Mouse (Mus musculus): ENCODE measurements around the gene Fam57a.
"Not testable (repeated sequence)": the region's sequence is repeated elsewhere in the genome, so short reads cannot be mapped to it uniquely, and the experiment has no call there.

Gene Fam57a

DNA sequence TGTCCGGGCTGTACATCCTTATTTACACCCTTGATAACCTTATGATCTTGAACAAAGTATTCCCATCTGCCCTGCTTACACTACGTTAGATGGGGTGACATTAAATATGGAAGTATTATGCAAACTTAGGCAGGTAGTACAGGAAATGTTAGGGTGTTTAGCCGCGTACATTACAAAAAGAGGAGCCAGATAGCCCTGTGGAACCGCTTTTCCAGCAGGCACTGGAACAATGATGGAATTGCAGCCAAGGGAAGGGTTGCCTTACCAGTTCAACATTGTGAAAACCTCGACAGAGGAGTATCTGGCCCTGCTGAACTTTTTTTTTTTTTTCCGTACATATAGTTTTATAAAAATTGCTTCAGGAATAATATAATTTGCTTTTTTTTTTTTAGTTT is 672 bp downstream of the Fam57a start:
- no peak for DNase-seq (ENCODE audit: low read depth, low spot score)

DNA sequence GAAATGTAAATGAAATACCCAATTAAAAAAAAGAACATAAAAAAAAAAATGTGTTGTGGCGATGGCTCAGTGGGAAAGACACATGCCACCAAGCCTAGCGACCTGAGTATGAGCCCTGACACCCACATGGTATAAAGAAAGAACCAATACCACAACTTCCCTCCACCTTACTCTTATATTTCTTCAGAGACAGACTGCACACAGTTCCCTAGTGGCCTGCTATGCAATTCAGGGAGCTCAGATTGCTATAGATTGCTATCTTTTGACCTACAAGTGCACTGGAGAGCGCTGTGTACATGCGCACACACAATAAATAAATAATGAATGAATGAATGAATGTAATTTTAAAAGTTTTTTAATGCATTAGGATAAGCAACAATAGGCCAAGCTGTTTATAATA is 4.3 kb downstream of the Fam57a start:
- DNase-seq (ENCODE audit: low read depth, low spot score), result no peak

DNA sequence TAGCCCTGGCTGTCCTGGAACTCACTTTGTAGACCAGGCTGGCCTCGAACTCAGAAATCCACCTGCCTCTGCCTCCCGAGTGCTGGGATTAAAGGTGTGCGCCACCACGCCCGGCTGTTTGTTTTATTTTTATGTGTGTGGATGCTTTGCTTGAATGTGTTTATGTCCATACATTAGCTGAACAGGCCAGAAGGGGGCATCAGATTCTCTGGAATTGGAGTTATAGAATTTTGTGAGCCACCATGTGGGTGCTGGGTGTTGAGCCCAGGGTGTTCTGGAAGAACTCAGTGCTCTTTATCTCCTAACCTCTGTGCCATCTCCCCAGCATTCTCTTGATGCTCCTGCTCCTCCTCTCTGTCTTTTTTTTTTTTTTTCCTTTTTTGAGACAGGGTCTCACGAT is 7.4 kb downstream of the Fam57a start:
- DNase-seq (ENCODE audit: low read depth, low spot score), result peak; percentile 42

DNA sequence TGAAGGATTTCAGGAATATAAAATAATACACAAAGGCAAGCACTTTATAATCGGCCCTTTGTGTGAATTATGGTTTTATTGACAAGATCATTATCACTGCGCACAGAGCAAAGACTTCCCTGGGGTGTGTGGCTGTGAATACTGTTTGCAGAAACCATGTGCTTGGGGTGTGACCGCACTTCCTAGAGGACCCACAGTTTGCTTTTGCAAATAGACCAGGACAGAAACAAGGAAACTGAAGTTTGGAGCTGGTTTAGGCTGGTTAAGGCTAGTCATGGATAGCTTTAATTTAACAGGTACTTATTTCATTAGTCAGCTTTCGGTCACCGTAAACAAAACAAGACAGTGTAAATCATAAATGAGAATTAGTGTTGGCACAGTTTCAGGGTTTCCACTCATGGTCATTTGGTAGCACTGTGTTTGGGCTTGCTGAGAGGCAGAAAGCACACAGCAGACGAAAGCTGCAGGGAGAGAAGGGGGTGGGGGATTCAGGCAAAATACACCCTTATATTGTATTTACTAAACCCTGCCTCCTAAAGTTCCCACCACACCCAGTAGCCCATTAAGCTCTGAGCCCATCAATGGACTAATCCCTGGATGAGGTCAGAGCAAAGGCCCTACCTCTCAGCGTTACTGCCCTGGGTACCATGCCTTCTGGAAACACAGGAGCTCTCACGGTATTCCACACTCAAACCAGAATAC is 17.0 kb downstream of the Fam57a start:
- DNase-seq (ENCODE audit: low read depth, low spot score), result peak; percentile 21

DNA sequence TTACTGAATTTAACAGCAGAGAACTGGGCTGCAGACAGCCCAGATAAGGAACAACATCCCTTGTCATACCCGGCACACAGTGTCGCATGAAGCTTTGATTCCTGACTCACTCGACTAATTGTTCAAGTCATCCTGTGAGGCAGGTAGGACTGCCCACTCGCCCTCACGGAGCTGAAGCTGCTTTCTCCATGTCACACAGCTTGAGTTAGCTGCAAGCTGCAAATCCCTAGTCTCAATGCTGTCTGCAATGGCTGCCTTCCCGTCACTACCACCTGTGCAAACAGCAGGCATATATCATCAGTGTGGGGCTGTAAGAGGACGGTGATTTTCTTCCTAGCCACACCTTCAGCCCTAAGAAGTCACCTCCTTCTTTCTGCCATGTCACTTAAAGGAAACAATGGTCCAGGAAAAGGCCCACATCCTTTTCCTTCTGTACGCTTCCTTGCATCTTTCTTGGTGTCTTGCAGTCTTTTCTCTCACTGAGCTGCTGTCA is 17.6 kb downstream of the Fam57a start:
- DNase-seq (ENCODE audit: low read depth, low spot score), result no peak

DNA sequence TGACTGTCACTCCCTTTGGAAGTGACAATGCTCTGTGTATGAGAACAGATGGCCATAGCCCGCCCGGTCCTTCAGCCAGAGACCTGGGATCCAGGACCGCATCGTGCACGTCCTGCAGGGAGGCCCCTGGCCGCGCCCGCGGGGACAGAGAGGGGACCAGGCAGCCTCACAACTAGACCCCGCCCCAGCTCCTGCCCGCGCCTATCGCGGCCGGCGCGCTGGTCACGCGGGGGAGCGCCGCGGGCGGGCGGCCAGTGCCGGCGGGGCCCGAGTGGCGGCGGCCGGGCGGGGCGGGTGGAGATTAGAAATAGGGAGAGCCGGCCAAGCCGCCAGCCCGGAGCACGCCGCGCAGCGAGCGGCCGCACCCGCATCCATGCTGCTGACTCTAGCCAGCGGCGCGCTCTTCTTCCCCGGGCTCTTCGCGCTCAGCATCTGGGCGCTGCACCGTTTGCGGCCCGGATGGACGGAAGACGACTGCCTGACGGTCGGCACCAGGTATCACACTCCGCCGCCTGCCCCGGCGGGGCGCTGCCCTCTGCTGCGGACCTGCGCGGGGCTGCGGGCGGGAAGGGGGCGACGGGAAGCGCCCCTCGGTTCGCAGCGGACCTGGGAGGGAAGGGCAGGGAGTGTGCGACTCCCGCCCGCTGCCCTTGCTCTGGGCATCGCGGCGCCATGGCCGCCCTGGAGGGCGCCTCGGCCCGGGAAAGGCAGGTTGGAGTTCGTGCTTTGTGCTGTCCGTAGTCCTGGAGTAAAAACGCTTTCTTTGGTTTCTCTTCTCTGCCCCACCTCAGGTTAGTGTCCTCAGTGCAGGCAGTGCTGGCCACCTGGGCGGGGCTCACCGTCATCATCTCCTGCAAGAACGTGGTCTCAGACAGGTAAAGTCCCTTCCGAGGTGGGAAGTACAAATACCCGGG is 22.5 kb downstream of the Fam57a start:
- peak; percentile 63 for DNase-seq (ENCODE audit: low read depth, low spot score)

DNA sequence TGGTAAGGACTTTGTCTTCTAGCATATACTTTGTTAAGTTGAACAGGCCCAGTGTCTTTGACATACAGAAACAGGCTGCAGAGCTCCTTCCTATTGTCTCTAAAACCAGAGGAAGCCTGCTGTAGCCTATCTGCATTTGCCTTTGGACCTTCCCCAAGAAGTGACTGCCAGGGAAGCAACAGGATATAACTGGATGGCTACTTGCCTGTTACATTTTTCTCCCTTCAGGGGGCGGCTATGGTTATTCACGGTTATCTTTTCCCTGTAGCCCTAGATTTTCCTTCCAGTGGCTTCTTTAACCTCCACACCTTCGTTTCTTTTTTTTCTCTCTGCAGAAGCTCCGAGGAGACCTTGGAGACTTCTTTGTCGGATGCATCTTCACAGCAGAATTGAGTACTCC is 27.3 kb downstream of the Fam57a start:
- DNase-seq (ENCODE audit: low read depth, low spot score), result no peak

DNA sequence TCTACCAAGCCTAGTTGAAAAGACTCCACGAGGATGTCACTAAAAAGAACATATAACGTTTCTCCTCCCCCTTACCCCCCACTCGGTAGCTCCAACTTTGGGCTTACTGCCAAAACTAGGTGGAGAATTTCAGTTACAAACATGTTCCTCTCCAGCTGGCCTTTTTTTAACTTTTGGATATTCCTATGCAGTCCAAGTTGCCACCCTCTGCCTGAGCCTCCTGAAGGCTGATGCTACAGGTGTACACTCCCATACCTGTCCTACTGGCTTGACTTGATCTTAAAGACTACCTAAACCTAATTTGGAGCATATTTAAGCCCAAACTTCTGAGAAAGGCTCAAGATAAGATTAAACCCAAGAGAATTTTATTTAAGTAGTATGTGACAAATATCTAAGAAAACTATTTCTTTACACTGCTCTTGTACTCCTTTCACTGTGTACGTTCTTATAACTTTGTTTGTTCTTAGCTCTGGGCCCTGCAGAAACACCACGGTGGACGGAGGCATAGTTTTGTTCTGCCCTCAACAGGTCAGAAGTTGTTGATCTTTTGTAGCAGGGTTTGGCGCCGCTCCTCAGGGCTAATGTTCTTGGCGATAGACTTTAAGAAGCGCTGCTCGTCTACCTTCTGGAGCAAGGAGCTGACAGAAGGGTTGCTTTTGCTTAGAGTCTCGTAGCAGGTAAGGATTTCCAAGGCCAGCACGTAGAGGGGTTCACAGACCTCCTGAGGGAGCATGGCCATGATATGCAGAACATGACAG is 30.9 kb downstream of the Fam57a start:
- DNase-seq (ENCODE audit: low read depth, low spot score), result no peak

DNA sequence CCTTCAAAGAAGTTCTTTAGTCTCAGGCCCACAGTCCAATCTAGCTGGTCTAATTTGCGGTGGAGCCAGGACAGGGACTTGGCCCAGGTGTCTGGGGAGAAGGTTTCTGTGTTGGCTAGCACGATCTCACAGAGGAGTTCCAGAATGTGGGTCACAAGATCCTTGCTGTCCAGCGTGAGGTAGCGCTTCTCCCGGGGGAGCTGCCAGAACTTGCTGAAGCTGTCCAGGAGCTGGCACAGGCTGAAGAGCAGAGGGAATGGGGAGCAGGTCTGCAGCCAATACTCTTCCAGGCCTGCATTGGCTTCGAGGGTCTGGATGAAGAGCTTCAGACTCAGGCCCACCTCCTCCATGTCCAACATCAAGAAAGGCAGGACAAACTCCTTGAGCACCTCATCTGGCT is 32.1 kb downstream of the Fam57a start:
- DNase-seq (ENCODE audit: low read depth, low spot score), result not testable (repeated sequence)

DNA sequence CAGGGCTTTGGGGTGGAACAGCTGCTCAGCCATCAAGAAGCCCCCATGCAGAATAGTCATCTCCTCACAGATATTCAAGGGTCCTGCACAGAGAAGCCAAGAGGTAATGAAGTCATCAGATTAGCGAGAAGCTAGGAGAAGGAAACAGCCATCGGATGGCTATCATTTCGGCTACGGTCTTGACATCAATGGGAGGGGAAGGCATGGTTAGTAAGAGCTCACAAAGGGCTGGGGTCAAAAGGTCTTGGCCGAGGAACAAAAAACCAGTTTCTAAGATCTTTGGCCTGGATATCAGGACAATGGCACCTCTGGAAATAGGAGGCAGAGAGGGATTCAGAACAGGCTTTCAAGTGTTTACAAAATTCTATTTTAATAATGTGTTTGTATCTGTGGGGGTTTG is 34.4 kb downstream of the Fam57a start:
- no peak for DNase-seq (ENCODE audit: low read depth, low spot score)

DNA sequence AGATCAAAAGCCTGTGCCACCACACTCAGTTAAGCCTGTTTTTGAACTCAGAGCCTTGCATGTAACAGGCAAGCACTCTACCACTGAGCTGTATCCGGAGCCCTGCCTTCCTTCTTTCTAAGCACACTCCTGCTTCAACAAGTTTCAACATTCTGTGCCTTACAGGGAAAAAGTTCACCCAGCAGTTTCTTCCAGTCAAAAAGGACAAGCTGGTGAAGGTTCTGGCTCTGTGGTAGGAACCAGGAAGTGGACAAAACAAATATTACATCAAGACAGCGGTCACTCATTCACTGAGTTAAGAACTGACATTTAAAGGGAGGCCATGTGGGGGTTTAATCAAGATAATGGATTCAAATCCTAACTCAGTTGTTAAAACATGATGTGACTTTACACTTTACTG is 35.5 kb downstream of the Fam57a start:
- no peak for DNase-seq (ENCODE audit: low read depth, low spot score)

DNA sequence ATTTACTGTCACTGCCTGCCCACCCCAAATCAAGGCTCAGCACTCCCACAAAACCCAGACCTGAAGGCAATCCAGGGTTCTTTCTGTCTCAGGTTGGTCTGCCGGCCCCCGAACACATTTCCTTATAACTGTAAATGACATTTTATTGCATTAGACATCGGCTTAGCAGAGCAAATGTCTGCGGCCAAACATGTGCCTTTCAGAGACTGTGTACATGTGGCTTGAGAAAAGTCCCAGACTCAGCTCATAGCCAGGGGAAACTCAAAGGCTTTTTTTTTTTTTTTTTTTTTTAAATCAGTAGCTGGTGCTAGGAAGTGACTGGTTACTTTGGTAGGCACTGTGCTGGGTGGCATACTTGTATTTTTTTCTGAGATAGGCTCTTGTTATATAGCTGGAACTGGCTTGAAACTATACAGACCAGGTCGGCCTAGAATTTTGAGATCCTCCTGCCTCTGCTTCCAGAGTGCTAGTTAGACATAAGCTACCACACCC is 36.6 kb downstream of the Fam57a start:
- no peak for DNase-seq (ENCODE audit: low read depth, low spot score)

DNA sequence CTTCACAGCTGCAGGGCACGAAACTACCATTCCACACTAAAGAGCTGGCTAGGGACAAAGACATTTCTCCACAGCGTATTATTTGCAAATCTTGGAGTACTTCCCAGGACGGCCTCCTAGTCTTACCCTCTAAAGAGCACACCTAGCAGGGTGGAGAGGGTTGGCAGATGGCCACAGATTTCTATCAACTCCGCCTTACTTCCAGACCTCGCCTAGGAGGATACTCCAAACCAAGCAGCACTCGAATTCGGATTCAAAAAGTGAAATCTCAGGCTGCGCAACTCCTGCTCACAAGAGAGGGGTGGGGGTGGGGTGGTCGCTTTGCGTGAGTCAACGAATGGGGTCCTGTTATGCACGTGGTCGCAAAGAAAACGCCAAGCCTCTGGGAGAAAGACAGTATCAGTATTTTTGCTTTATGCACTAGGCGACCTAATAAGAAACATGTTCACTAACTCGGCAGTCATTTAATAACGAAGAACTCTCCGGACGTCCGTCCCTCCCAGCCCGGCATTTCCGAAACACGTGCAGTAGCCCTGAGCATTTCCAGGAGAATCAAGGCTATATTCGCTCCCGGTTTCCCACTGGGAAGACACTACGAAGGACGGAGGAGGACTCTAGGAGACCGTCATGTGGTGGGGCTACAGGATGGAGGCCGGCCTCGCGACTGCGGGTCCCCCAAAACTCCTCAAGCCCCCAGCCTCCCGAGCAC is 37.4 kb downstream of the Fam57a start:
- DNase-seq (ENCODE audit: low read depth, low spot score), result peak; percentile 65

DNA sequence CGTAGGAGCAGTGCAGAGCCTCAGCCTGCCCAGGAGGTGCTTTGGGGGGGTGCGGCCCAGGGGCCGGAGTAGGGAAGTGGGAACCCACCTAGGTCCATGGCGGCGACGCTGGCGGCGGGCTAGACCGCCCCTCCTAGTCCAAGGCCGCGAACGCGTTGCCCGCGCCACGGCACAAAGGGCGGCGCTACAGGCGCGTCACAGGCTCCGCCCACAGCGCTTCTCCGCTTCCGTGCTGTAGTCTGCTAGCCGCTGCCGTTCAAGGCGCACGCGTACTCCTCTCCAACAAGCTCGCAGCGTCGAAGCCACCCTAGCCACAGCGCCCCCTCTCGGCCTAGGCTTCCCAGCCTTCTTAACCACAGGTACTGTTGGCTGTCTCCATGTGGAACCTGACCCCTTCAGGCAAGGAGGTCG is 37.9 kb downstream of the Fam57a start, which contains the start of the genes Dbil5 and Gemin4:
TSS of gene Dbil5 (plus strand) at position 219 of the 411 bp plus-strand sequence.
TSS of gene Gemin4 (minus strand) at position 275 of the 411 bp plus-strand sequence.
- peak; percentile 99 for DNase-seq (ENCODE audit: low read depth, low spot score)

DNA sequence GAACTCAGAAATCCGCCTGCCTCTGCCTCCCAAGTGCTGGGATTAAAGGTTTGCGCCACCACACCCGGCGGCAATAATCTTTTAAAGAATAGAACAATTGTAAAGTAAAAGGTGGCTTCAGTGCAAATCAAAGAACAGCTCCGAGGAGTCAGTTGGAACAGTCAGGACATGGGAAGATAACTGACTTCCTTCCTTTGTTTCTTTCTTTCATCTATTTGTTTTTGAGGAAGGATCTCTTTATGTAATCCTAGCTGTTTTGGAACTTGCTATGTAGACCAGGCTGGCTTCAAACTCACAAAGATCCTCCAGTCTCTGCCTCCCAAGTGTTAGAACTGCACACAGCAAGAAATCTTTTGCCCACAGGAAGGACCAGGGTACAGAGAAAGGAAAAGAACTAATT is 45.2 kb downstream of the Fam57a start:
- peak; percentile 58 for DNase-seq (ENCODE audit: low read depth, low spot score)

DNA sequence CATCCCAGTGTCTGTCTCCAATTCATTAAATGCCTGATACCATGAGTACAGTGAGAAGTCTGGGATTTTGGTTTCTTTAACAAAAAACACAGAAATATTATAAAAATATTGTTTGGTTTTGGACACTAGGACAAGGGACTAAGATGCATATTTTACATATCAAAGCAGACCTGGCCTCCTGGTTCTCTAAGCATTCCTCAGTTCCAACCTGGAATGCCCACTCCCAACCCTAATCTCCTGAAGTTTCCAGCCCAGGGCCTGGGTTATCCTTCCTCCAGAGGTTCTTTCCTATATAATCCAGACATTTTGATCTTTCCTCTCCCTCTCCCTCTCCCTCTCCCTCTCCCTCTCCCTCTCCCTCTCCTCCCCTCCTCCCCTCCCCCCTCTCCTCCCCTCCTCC is 45.6 kb downstream of the Fam57a start:
- DNase-seq (ENCODE audit: low read depth, low spot score), result peak; percentile 55

DNA sequence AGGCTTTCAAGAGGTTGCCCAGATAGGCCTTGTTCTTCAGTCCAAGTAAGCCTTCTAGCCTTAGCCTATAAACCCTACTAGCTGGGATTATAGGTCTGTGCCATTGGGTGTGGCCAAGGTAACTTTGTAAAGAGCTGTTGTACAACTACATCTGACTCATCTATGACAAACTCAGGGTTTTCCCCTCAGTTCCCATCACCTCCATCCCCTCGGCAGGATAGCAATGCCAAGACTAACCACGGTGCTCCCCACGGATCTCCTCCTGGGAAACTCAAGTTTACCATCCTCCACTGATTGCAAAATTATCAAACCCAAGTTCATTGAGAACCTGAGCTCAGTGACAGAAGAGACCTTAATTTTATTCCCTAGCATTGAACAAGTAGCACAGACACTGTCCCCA is 56.7 kb downstream of the Fam57a start:
- no peak for DNase-seq (ENCODE audit: low read depth, low spot score)

DNA sequence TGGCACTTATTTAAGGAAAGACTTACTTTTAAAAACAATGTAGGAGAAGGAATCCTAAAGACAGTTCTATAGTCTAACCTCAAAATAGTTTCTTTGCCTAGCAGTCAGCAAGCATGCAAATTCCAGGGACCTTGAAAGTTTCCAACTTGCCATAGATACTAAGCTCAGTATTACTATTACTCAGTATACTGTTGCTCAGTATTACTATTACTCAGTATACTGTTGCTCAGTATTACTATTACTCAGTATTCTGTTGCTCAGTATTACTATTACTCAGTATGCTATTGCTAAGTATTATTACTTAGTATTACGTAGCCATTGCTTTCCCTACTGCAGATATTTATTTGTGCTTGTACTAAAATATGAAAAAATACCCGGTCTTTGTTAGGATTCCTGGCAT is 60.3 kb downstream of the Fam57a start:
- DNase-seq (ENCODE audit: low read depth, low spot score), result no peak

DNA sequence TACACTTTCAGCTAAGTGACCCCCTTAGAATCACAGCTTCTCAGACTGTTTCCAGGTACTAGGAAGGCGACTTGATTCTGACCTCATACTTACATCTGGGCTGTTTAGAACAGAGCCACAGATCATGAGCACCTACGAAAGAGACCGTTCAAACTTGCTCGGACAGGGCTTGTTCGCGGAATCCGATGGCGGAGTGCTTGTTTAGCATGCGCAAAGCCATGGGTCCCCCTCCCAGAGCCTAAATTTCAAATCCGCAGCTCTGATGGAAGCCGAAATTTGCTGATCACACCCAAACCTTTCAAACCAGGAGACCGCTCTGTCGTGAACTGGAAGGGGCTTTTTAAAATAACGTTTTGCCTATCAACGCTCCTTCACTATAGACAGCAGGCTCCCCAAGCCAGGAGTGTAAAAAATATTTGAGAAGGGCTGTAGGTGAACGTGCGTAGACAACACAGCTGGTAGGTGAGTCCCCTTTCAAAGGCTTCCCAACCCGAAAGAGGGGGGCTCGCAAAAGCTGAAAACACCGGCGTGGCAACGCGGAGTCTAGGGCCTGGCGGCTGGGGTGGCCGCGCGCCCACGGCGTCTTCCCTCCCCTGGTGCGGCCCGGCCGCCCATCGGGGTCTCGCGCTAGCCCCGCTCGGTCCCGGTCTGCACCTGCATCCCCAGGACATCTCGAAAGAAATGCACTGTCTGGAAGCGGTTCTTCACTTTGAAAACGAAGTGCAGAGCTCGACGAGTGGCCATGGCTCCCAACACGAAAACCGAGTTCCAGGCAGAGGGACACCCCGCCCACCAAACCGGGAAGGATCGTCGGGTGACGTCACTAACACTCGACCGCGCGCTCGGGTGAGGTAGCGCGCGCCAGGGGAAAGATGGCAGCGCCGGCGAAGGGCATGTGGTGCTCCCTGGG is 63.7 kb downstream of the Fam57a start, which contains the start of the genes Mrm3 and Glod4:
TSS of gene Mrm3 (plus strand) at position 815 of the 910 bp plus-strand sequence.
TSS of gene Glod4 (minus strand) at position 825 of the 910 bp plus-strand sequence.
- DNase-seq (ENCODE audit: low read depth, low spot score), result peak; percentile 91
